Mouse (Mus musculus) Patski (cell line): ENCODE data around the gene Strc. TPM values are rescaled to one million over a fixed set of nuclear protein-coding genes. Genes with fewer than 3 reads are reported as not detected.

Experiments
- ATAC-seq: fragments of 100-300 bp; one replicate; pipeline ENCODE4 v1.8.0; 2021
- CTCF ChIA-PET: fragments of 350-600 bp; sonication (Branson Sonifier 250); formaldehyde crosslinking; loops from one replicate; lab custom pipeline; 2022; ENCODE audit warnings: inconsistent platforms; lab: Charles Lee
- POLR2A ChIA-PET: fragments of 350-600 bp; sonication (Branson Sonifier 250); formaldehyde crosslinking; loops from one replicate; lab custom pipeline; 2022; ENCODE audit warnings: antibody characterized with exemption, inconsistent platforms; lab: Charles Lee
- DNase-seq: peaks from one replicate; pipeline ENCODE4 v3.0.0-alpha.2; 2011; ENCODE audit warnings: low read depth, low spot score
- H3K27me3 ChIP-seq: fragments of 371-371 bp; one replicate; pipeline ENCODE4 v1.5.1; 2021
- CTCF ChIP-seq: fragments of 100-300 bp; IDR thresholded peaks from one replicate; pipeline ENCODE4 v1.5.1; 2021
- in situ Hi-C: fragments of 300-500 bp; cut with MboI; formaldehyde crosslinking; loops from 3 replicates; pipeline ENCODE4 v1.11.1; 2018; ENCODE audit warnings: low pct_unique_long_range_greater_than_20kb, mixed read lengths
- polyA plus RNA-seq: library from polyadenylated mRNA; unstranded; gene quantifications from one replicate; pipeline ENCODE4 v1.2.3, GENCODE M21; 2021

Strc gene
- polyA plus RNA-seq, 1 experiment from 2014 or later = not detected

- in situ Hi-C loops = no loop called here
- no peaks in the 10 kb centered on the region for H3K27me3 ChIP-seq
- ChIA-PET POLR2A (interaction anchor here (0.6 to 1.0 kb wide), 2 partner anchors 15 to 61 kb away, joined by 3 to 4 read pairs; partner anchors contain the start of gene Mfap1b), CTCF (interaction anchor here (0.7 to 3.0 kb wide), 4 partner anchors 12 to 60 kb away, joined by 3 to 13 read pairs (median 4); no protein-coding TSS in a partner anchor)
- no peak for TF ChIP-seq CTCF
- DNase-seq (no peak), ATAC-seq (peak; percentile 0)
These were observed 25.9 kb upstream of the Strc start for GRCm38 (mm10) chr2:121412843-121413386.

GRCm38 (mm10) chr2:121408160-121408559, 21.2 kb upstream of the Strc start:
- ATAC-seq (no peak), DNase-seq (no peak)
- ChIA-PET CTCF (interaction anchor here (0.9 to 1.5 kb wide), 4 partner anchors 9 to 51 kb away, joined by 3 to 4 read pairs (median 4); partner anchors contain the start of gene Ckmt1), POLR2A (no interaction called here)
- H3K27me3 ChIP-seq = no peaks in the 10 kb centered on the region
- TF ChIP-seq CTCF = peak; percentile 71
- in situ Hi-C loops = loop anchor here (5.0 kb wide), 1 partner anchor 69 kb away; no protein-coding TSS in a partner anchor

- no peaks in the 10 kb centered on the region for H3K27me3 ChIP-seq
- TF ChIP-seq CTCF = no peak
- CTCF ChIA-PET = no interaction called here
- POLR2A ChIA-PET = no interaction called here
- in situ Hi-C loops = loop anchor here (5.0 kb wide), 1 partner anchor 216 kb away; no protein-coding TSS in a partner anchor
- ATAC-seq (no peak), DNase-seq (no peak)
These were observed 16.3 kb upstream of the Strc start for GRCm38 (mm10) chr2:121403296-121403695.

- no peaks in the 10 kb centered on the region for H3K27me3 ChIP-seq
- TF ChIP-seq CTCF = peak; percentile 71
- ATAC-seq (no peak), DNase-seq (no peak)
- CTCF ChIA-PET = interaction anchor here (0.7 to 2.3 kb wide), 9 partner anchors 11 to 50 kb away, joined by 3 to 13 read pairs (median 4); partner anchors contain the start of genes Catsper2 and Pdia3
- in situ Hi-C loops = no loop called here
- POLR2A ChIA-PET = no interaction called here
These were observed 9.7 kb upstream of the Strc start for GRCm38 (mm10) chr2:121396624-121397023.

GRCm38 (mm10) chr2:121374766-121375165, 12.2 kb downstream of the Strc start:
- in situ Hi-C loops = no loop called here
- ChIA-PET CTCF (no interaction called here), POLR2A (no interaction called here)
- H3K27me3 ChIP-seq = peaks cover 46% of the 10 kb centered on the region
- ATAC-seq = no peak
- DNase-seq = no peak
- no peak for TF ChIP-seq CTCF

- in situ Hi-C loops = no loop called here
- no peak for DNase-seq
- ChIA-PET CTCF (interaction anchor here (1.0 kb wide), 1 partner anchor 20 kb away, joined by 3 read pairs; no protein-coding TSS in a partner anchor), POLR2A (interaction anchor here (0.8 kb wide), 1 partner anchor 11 kb away, joined by 3 read pairs; no protein-coding TSS in a partner anchor)
- no peak for ATAC-seq
- no peak for TF ChIP-seq CTCF
- H3K27me3 ChIP-seq = peaks cover 58% of the 10 kb centered on the region
These were observed 14.7 kb downstream of the Strc start for GRCm38 (mm10) chr2:121372266-121372665.

GRCm38 (mm10) chr2:121370921-121371320, 16.0 kb downstream of the Strc start:
- POLR2A ChIA-PET = no interaction called here
- DNase-seq (no peak), ATAC-seq (no peak)
- CTCF ChIA-PET = interaction anchor here (1.9 kb wide), 1 partner anchor 18 kb away, joined by 7 read pairs; no protein-coding TSS in a partner anchor
- H3K27me3 ChIP-seq = peaks cover 54% of the 10 kb centered on the region
- no peak for TF ChIP-seq CTCF
- in situ Hi-C loops = no loop called here

GRCm38 (mm10) chr2:121368831-121369230, 18.1 kb downstream of the Strc start:
- ATAC-seq (no peak), DNase-seq (no peak)
- CTCF ChIA-PET = no interaction called here
- POLR2A ChIA-PET = no interaction called here
- peaks cover 52% of the 10 kb centered on the region for H3K27me3 ChIP-seq
- in situ Hi-C loops = no loop called here
- no peak for TF ChIP-seq CTCF

GRCm38 (mm10) chr2:121363656-121364055, 23.3 kb downstream of the Strc start:
- TF ChIP-seq CTCF = no peak
- DNase-seq (no peak), ATAC-seq (no peak)
- POLR2A ChIA-PET = no interaction called here
- CTCF ChIA-PET = no interaction called here
- peaks cover 39% of the 10 kb centered on the region for H3K27me3 ChIP-seq
- in situ Hi-C loops = no loop called here

GRCm38 (mm10) chr2:121359461-121359860, 27.5 kb downstream of the Strc start:
- in situ Hi-C loops = no loop called here
- DNase-seq (no peak), ATAC-seq (no peak)
- H3K27me3 ChIP-seq = peaks cover 39% of the 10 kb centered on the region
- ChIA-PET CTCF (no interaction called here), POLR2A (no interaction called here)
- no peak for TF ChIP-seq CTCF

GRCm38 (mm10) chr2:121358381-121358780, 28.6 kb downstream of the Strc start:
- peaks cover 38% of the 10 kb centered on the region for H3K27me3 ChIP-seq
- CTCF ChIA-PET = no interaction called here
- POLR2A ChIA-PET = no interaction called here
- in situ Hi-C loops = no loop called here
- DNase-seq (no peak), ATAC-seq (no peak)
- TF ChIP-seq CTCF = no peak
